Comparison of ENCODE assay signal across 14 mouse cellular contexts in the genomic region with DNA sequence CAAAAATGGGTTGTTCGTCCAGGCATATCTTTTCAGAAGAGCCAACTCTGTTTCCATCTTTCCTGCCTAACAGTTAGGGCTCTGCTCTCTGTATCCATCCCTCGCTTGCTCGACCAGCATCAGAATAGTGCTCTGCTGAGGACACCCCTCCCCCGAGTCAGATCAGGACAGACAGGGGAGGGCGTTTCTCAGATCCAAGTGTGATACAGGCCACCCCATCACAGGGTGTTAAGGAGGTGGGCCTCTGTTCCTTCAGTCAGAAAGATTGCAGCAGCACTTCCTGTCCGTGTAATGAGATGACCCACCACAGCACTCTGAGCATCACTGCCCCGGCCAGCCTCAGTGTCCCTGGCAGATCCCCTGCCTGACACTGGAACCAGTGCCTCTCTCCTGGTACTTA. TPM values are rescaled to one million over a fixed set of nuclear protein-coding genes. Genes with fewer than 3 reads are reported as not detected.
DNase-seq lines count a peak whose midpoint lies in the region; ATAC-seq lines count a peak whose summit lies in the region.
"Had no signal": no experiment of that assay in that cellular context is flagged by ENCODE, and none has a peak within 500 bp of the region (broad histone marks: within the 10 kb centered on the region; RNA-seq: fewer than 3 reads in every experiment).

No protein-coding gene starts in this region.

- H3K36me3 ChIP-seq in heart, embryonic 10.5 days, result peaks cover 39% of the 10 kb centered on the region
- H3K36me3 ChIP-seq in limb, embryonic 11.5 days (ENCODE audit: control insufficient read depth, insufficient read depth, low read length), result peaks cover 16% of the 10 kb centered on the region
- peaks cover 91% of the 10 kb centered on the region for H3K36me3 ChIP-seq in limb, embryonic 10.5 days
- H3K36me3 ChIP-seq in embryonic facial prominence, embryonic 12.5 days, result peaks cover 51% of the 10 kb centered on the region
- H3K36me3 ChIP-seq in limb, embryonic 15.5 days, result peaks cover 49% of the 10 kb centered on the region

- H3K27ac ChIP-seq in heart, embryonic 10.5 days, result peak overlapping the region; percentile 73
- H3K27ac ChIP-seq in limb, embryonic 11.5 days (replicated peaks; ENCODE audit: low read depth, low read length), result peak overlapping the region; percentile 21; the same call in 1 of the 2 replicates
- no peak overlapping the region for H3K27ac ChIP-seq in limb, embryonic 10.5 days
- H3K27ac ChIP-seq in embryonic facial prominence, embryonic 12.5 days, result peak overlapping the region; percentile 84
- peak overlapping the region; percentile 85 for H3K27ac ChIP-seq in limb, embryonic 15.5 days
- H3K27ac ChIP-seq: forebrain, embryonic 15.5 days had no signal

- 16% methylated on average over 7 of the region's 7 CpGs for WGBS in heart, embryonic 10.5 days
- WGBS in limb, embryonic 11.5 days, result 29% methylated on average over 7 of the region's 7 CpGs
- 26% methylated on average over 7 of the region's 7 CpGs for WGBS in limb, embryonic 10.5 days
- WGBS in embryonic facial prominence, embryonic 12.5 days, result 31% methylated on average over 7 of the region's 7 CpGs
- WGBS in limb, embryonic 15.5 days, result 25% methylated on average over 7 of the region's 7 CpGs

- intact Hi-C loops in heart, postnatal 14 days (cut with DNase I), result no loop called here

- no peak for DNase-seq in heart, embryonic 10.5 days (ENCODE audit: low spot score)
- no peak for DNase-seq in heart, postnatal 14 days
- DNase-seq in limb, embryonic 11.5 days (ENCODE audit: low spot score), result no peak
- DNase-seq in limb, embryonic 10.5 days (ENCODE audit: low spot score), result no peak
- no peak for DNase-seq in urinary bladder, postnatal 4 days (ENCODE audit: low spot score in 2 of 2)
- DNase-seq in gastrocnemius, postnatal 4 days (ENCODE audit: low spot score in 2 of 2), result no peak
- DNase-seq: layer of hippocampus, postnatal 36 days; right cerebral cortex, postnatal 25 days; thymus, postnatal 14 days had no signal

- H3K27me3 ChIP-seq in heart, embryonic 10.5 days (ENCODE audit: insufficient read depth, poor library complexity, severe bottlenecking), result no peaks in the 10 kb centered on the region
- no peaks in the 10 kb centered on the region for H3K27me3 ChIP-seq in limb, embryonic 11.5 days (ENCODE audit: control insufficient read depth, insufficient read depth, low read length)
- no peaks in the 10 kb centered on the region for H3K27me3 ChIP-seq in limb, embryonic 10.5 days (ENCODE audit: low read depth, poor library complexity, severe bottlenecking)
- no peaks in the 10 kb centered on the region for H3K27me3 ChIP-seq in embryonic facial prominence, embryonic 12.5 days
- H3K27me3 ChIP-seq in limb, embryonic 15.5 days, result no peaks in the 10 kb centered on the region
- H3K27me3 ChIP-seq: forebrain, embryonic 15.5 days; megakaryocyte, embryonic 14.5 days had no signal

- H3K9ac ChIP-seq in limb, embryonic 11.5 days (ENCODE audit: low read length), result no peak overlapping the region
- H3K9ac ChIP-seq in embryonic facial prominence, embryonic 12.5 days, result no peak overlapping the region
- H3K9ac ChIP-seq in limb, embryonic 15.5 days, result no peak overlapping the region
- H3K9ac ChIP-seq: forebrain, embryonic 15.5 days had no signal

- no peaks in the 10 kb centered on the region for H3K9me3 ChIP-seq in heart, embryonic 10.5 days
- no peaks in the 10 kb centered on the region for H3K9me3 ChIP-seq in limb, embryonic 11.5 days (ENCODE audit: control insufficient read depth, low read length)
- H3K9me3 ChIP-seq in limb, embryonic 10.5 days (replicated peaks), result no peaks in the 10 kb centered on the region
- H3K9me3 ChIP-seq in embryonic facial prominence, embryonic 12.5 days, result no peaks in the 10 kb centered on the region
- H3K9me3 ChIP-seq in limb, embryonic 15.5 days, result no peaks in the 10 kb centered on the region
- H3K9me3 ChIP-seq: forebrain, embryonic 15.5 days; megakaryocyte, embryonic 14.5 days had no signal

- peak overlapping the region; percentile 27 for H3K4me3 ChIP-seq in heart, embryonic 10.5 days
- H3K4me3 ChIP-seq in limb, embryonic 11.5 days (ENCODE audit: low read depth, low read length), result no peak overlapping the region
- no peak overlapping the region for H3K4me3 ChIP-seq in limb, embryonic 10.5 days
- no peak overlapping the region for H3K4me3 ChIP-seq in embryonic facial prominence, embryonic 12.5 days
- no peak overlapping the region for H3K4me3 ChIP-seq in limb, embryonic 15.5 days
- H3K4me3 ChIP-seq: forebrain, embryonic 15.5 days; megakaryocyte, embryonic 14.5 days had no signal

- ATAC-seq in limb, embryonic 11.5 days (ENCODE audit: insufficient number of reproducible peaks, low FRiP score, low TSS enrichment, low read depth), result no peak
- ATAC-seq in embryonic facial prominence, embryonic 12.5 days (ENCODE audit: insufficient number of reproducible peaks, insufficient read depth, low FRiP score, low TSS enrichment), result no peak
- ATAC-seq in limb, embryonic 15.5 days (ENCODE audit: insufficient number of reproducible peaks, low FRiP score, low TSS enrichment, low read depth), result no peak
- ATAC-seq: forebrain, embryonic 15.5 days had no signal

- H3K4me1 ChIP-seq in heart, embryonic 10.5 days, result peaks cover 67% of the 10 kb centered on the region
- H3K4me1 ChIP-seq in limb, embryonic 11.5 days (ENCODE audit: control insufficient read depth, insufficient read depth, low read length), result no peaks in the 10 kb centered on the region
- H3K4me1 ChIP-seq in limb, embryonic 10.5 days, result peaks cover 8% of the 10 kb centered on the region; the same call in 1 of the 2 replicates
- peaks cover 13% of the 10 kb centered on the region; the same call in 1 of the 2 replicates for H3K4me1 ChIP-seq in embryonic facial prominence, embryonic 12.5 days
- H3K4me1 ChIP-seq in limb, embryonic 15.5 days, result peaks cover 16% of the 10 kb centered on the region
- H3K4me1 ChIP-seq: forebrain, embryonic 15.5 days had no signal

- no peak overlapping the region for H3K4me2 ChIP-seq in limb, embryonic 11.5 days (ENCODE audit: low read depth, severe bottlenecking)
- H3K4me2 ChIP-seq in embryonic facial prominence, embryonic 12.5 days (replicated peaks), result no peak overlapping the region
- H3K4me2 ChIP-seq in limb, embryonic 15.5 days, result no peak overlapping the region
- H3K4me2 ChIP-seq: forebrain, embryonic 15.5 days had no signal

RNA-seq across cellular contexts. Expression of gene Gm13420, which starts 35.3 kb away (rescaled TPM):
- 0.28 TPM in 1 of 2 replicates, not detected in the other for polyA plus RNA-seq in heart, embryonic 10.5 days (2016; fragmentation: Nextera tagmentation; extraction: Ambion mirVana)
- total RNA-seq in heart, postnatal 14 days (2021), result not detected
- polyA plus RNA-seq in limb, embryonic 11.5 days (2014; fragmentation: Nextera tagmentation; extraction: Ambion mirVana), result not detected in 2 replicates
- 0.26 TPM in 1 of 2 replicates, not detected in the other for polyA plus RNA-seq in limb, embryonic 10.5 days (2016; fragmentation: Nextera tagmentation; extraction: Ambion mirVana)
- 0.20 TPM in 1 of 2 replicates, not detected in the other for polyA plus RNA-seq in embryonic facial prominence, embryonic 12.5 days (2016; fragmentation: Nextera tagmentation; extraction: Ambion mirVana)
- not detected in 2 replicates for polyA plus RNA-seq in limb, embryonic 15.5 days (2015; fragmentation: Nextera tagmentation; extraction: Ambion mirVana)
- not detected for total RNA-seq in gastrocnemius, postnatal 4 days (2021)
- polyA plus RNA-seq: forebrain, embryonic 15.5 days had no signal

RNA-seq across cellular contexts. Expression of gene Gm13547, which starts 43.0 kb away (rescaled TPM):
- not detected in 2 replicates for polyA plus RNA-seq in heart, embryonic 10.5 days (2016; fragmentation: Nextera tagmentation; extraction: Ambion mirVana)
- total RNA-seq in heart, postnatal 14 days (2021), result not detected
- polyA plus RNA-seq in limb, embryonic 11.5 days (2014; fragmentation: Nextera tagmentation; extraction: Ambion mirVana), result 0.65 TPM in 1 of 2 replicates, not detected in the other
- 0.68 TPM in 1 of 2 replicates, not detected in the other for polyA plus RNA-seq in limb, embryonic 10.5 days (2016; fragmentation: Nextera tagmentation; extraction: Ambion mirVana)
- not detected in 2 replicates for polyA plus RNA-seq in embryonic facial prominence, embryonic 12.5 days (2016; fragmentation: Nextera tagmentation; extraction: Ambion mirVana)
- polyA plus RNA-seq in limb, embryonic 15.5 days (2015; fragmentation: Nextera tagmentation; extraction: Ambion mirVana), result 0.33 TPM in 1 of 2 replicates, not detected in the other
- total RNA-seq in gastrocnemius, postnatal 4 days (2021), result not detected
- total RNA-seq: layer of hippocampus, postnatal 36 days had no signal
- polyA plus RNA-seq: neural tube, embryonic 14.5 days had no signal
